Mouse (Mus musculus): ENCODE data around the gene Slc9a5.

Gene Slc9a5

GRCm38 (mm10) chr8:105348450-105349095, at the start of gene Slc9a5:
Gene Slc9a5, plus strand, starts transcription at chr8:105348843.
- in situ Hi-C loops (cut with MboI) = no loop called here

- in situ Hi-C loops (cut with MboI) = no loop called here
These were observed 48.7 kb upstream of the Slc9a5 start for GRCm38 (mm10) chr8:105299962-105300361.

DNA sequence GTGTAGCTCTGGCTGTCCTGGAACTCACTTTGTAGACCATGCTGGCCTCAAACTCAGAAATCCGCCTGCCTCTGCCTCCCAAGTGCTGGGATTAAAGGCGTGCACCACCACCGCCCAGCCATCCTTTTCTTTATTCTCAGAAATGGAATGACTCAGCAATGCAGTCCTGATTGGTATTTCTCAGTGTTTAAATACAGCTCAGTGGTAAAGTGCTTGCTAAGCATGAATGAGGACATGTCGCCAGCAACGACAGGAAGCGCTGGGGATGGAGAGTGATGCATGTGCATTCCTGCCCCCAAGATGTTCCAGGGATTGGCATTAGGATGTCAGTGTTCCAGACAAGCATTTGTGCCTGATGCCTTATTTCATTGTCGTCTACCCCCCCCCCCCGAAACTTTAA, 45.2 kb upstream of the Slc9a5 start:
- in situ Hi-C loops (cut with MboI) = no loop called here

GRCm38 (mm10) chr8:105303874-105304273, 44.8 kb upstream of the Slc9a5 start:
- in situ Hi-C loops (cut with MboI) = no loop called here

GRCm38 (mm10) chr8:105304325-105305210, 44.1 kb upstream of the Slc9a5 start:
- in situ Hi-C loops (cut with MboI) = no loop called here

- in situ Hi-C loops (cut with MboI) = no loop called here
These were observed 43.2 kb upstream of the Slc9a5 start, which contains the start of gene Elmo3 for GRCm38 (mm10) chr8:105305211-105306145. Gene Elmo3, plus strand, starts transcription at chr8:105305601.

DNA sequence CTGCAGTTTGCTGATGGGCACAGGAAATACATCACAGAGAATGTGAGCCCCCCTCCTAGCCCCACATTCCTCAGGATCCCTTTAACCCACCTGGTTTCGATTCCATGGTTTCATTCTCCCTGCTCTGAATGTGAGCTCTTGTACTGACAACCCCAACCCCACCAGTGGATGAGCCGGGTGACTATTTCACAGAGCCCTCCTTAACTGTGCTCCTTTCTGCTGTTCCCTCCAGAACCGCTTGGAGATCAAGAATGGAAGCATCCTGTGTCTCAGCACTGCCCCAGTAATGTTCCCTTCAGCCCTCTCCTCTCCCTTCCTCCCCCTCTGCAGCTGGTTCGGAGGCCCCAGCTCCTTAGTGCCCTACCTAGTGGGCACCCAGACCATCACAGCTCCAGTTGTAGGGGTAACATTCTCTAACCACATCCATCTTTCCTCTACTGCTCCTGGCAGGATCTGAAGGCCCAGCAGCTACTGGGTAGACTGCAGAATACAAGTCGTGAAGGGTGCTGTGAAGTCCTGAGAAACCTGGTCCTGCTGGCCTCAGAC, 42.4 kb upstream of the Slc9a5 start:
- in situ Hi-C loops (cut with MboI) = no loop called here

- in situ Hi-C loops (cut with MboI) = no loop called here
These were observed 41.0 kb upstream of the Slc9a5 start for GRCm38 (mm10) chr8:105307670-105308069.

DNA sequence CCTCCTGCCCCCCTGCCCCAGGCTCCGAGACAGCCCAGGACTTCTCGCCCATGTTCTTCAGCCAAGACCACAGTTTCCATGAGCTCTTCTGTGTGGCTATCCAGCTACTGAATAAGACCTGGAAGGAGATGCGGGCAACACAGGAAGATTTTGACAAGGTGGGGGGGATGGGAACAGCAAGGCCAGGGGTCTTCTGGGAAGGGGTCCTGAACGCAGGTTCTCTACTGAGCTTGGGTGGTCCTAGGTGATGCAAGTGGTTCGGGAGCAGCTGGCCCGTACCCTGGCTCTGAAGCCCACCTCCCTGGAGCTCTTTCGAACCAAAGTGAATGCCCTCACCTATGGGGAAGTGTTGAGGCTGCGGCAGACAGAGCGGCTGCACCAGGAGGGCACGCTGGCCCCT, 40.2 kb upstream of the Slc9a5 start:
- in situ Hi-C loops (cut with MboI) = no loop called here

DNA sequence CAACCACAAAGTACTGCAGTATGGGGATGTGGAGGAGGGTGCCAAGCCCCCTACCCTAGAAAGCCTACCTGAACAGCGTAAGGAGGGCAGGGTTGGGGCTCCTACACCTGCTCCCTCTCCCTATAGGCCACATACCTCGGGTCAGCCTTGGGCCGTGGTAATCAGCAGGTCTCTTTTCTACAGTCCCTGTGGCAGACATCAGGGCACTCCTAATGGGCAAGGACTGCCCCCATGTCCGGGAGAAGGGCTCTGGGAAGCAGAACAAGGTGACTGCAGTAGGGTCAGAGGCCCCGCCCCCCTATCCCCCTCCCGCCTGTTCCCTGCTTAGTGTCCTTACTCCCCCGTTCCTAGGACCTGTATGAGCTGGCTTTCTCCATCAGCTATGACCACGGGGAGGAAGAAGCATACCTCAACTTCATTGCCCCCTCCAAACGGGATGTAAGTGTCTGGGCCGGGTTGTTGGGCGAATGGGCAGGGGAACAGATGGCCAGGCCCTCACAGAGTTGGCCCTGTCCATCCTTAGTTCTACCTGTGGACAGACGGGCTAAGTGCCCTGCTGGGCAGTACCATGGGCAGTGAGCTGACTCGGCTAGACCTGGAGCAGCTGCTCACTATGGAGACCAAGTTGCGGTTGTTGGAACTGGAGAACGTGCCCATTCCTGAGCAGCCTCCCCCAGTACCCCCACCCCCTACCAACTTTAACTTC, 39.3 kb upstream of the Slc9a5 start:
- in situ Hi-C loops (cut with MboI) = no loop called here

GRCm38 (mm10) chr8:105310118-105310517, 38.5 kb upstream of the Slc9a5 start:
- in situ Hi-C loops (cut with MboI) = no loop called here

DNA sequence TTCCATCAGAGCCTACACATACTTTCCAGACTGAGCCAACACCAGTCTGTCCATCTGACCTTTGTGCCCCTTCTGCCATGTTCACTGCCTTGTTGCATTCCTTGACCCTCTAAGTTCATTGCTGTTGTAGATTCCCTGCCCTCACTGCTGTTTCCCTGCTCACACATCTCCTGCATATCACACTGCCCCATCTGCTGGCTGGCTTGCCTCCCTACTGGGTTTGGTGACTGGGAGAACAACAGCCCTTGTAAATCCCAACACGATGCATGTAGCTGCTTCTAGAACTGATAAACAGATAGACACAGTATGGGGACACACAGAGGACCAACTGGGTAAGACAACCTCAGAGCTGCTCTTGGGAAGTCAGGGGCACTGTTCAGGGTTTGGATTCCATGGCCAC, 36.9 kb upstream of the Slc9a5 start:
- in situ Hi-C loops (cut with MboI) = no loop called here

DNA sequence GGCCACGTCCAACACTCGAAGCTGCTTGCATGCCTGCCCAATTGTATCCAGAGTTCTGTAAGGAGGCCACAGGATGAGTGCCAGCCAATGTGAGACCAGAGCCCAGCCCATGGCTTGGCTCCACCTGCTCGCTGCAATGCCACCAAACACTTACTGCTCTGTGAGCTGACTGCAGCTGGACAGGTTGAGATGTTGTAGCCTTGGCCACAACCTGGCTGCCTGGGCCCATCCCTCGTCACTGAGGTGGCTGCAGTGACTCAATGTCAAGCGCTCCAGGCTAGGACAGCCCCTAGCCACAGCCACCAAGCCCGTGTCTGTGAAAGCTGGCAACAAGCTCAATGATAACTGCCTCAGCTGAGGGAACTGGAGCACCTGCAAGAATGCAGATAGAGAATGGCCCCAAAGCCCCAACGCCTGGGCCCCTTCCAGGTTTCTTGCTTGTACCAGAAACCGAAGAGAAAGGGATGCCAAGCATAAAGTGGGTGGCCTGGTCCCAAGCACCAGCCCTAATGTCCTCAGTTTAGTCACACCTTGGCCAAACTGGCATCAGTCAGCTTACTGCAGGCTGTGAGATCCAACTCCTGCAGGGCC, 35.7 kb upstream of the Slc9a5 start:
- in situ Hi-C loops (cut with MboI) = no loop called here

GRCm38 (mm10) chr8:105313622-105314402, 34.8 kb upstream of the Slc9a5 start:
- in situ Hi-C loops (cut with MboI) = no loop called here

- in situ Hi-C loops (cut with MboI) = no loop called here
These were observed 33.4 kb upstream of the Slc9a5 start for GRCm38 (mm10) chr8:105315073-105315769.

DNA sequence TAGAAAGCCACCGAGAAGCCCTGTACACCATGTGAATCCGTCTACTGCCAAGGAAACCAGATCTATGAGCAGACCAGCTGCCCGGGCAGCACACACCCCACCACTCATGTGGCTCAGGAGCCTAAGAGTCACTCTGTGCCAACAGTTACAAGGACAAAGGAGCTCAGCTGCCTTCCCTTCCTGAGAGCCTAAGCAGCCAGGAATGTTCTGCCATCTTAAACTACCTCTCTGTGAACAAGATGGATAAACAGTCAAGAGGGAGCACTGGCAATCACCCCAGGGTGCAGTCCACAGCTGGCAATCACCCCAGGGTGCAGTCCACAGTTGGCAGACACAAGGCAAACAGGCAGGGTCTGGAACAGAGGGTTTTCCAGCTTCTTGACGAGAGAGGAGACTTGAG, 30.7 kb upstream of the Slc9a5 start:
- in situ Hi-C loops (cut with MboI) = no loop called here

DNA sequence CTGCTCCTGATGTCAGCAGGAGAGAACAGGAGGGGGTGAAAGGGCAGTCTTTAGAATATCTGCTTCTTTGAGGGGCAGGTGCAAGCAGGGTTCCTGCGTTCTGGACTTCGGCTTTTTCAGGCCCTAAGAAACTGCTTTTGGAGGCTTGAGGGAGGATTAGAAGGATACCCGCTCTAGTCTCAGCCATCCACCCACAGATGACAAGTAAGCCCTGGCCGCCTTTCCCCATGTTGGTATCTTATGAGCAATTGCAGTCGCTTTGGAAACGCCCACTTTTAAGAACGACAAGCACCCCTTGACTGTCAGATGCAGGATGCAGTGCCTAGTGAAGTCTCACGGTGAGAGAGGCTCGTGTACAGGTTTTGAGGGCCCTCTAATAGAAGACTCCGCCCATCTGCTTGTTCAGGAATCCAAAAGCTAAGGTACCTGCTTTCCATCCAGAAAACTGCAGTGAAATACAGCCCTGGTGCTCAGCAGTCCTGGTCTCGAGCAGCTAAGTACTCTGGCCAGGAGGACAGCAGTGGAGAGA, 29.9 kb upstream of the Slc9a5 start:
- in situ Hi-C loops (cut with MboI) = no loop called here

GRCm38 (mm10) chr8:105323183-105323582, 25.5 kb upstream of the Slc9a5 start:
- in situ Hi-C loops (cut with MboI) = no loop called here

GRCm38 (mm10) chr8:105325641-105326093, 23.0 kb upstream of the Slc9a5 start:
- in situ Hi-C loops (cut with MboI) = no loop called here

Data from mature B cell (primary cell).